Mouse (Mus musculus) heart, embryonic 11.5 days (tissue): Measurements from ENCODE around the gene Gm20481. TPM values are rescaled to one million over a fixed set of nuclear protein-coding genes. Genes with fewer than 3 reads are reported as not detected.
"Not testable (repeated sequence)": the region's sequence is repeated elsewhere in the genome, so short reads cannot be mapped to it uniquely, and the experiment has no call there.

Experiments used
- ATAC-seq: fragments of 200-750 bp; cut with Nextera tagmentation; replicated peaks from 2 replicates; pipeline ENCODE4 v1.8.0; 2017; ENCODE audit warnings: moderate library complexity; ENCODE audit not compliant: insufficient number of reproducible peaks, low FRiP score, low TSS enrichment
- H3K27ac ChIP-seq: fragments of 300-500 bp; sonication (generic); 2 replicates; pipeline ENCODE4 v1.5.1; 2014; ENCODE audit warnings: mild to moderate bottlenecking, low read depth, low read length
- H3K27me3 ChIP-seq: fragments of 300-500 bp; sonication (generic); 2 replicates; pipeline ENCODE4 v1.6.1; 2014; ENCODE audit warnings: mild to moderate bottlenecking, low read length, mixed read lengths; ENCODE audit not compliant: control insufficient read depth, insufficient read depth
- H3K36me3 ChIP-seq: fragments of 300-500 bp; sonication (generic); 2 replicates; pipeline ENCODE4 v1.6.1; 2014; ENCODE audit warnings: mild to moderate bottlenecking, low read length, moderate library complexity, mixed read lengths; ENCODE audit not compliant: control insufficient read depth, insufficient read depth
- H3K4me1 ChIP-seq: fragments of 300-500 bp; sonication (generic); 2 replicates; pipeline ENCODE4 v1.6.1; 2014; ENCODE audit warnings: low read length; ENCODE audit not compliant: control insufficient read depth, insufficient read depth
- H3K4me2 ChIP-seq: fragments of 300-500 bp; sonication (generic); 2 replicates; pipeline ENCODE4 v1.6.1; 2014; ENCODE audit warnings: mild to moderate bottlenecking, moderate library complexity
- H3K4me3 ChIP-seq: fragments of 300-500 bp; sonication (generic); 2 replicates; pipeline ENCODE4 v1.5.1; 2014; ENCODE audit warnings: low read depth, low read length
- H3K9ac ChIP-seq: fragments of 300-500 bp; sonication (generic); 2 replicates; pipeline ENCODE4 v1.6.1; 2014; ENCODE audit warnings: mild to moderate bottlenecking, low read depth, low read length, moderate library complexity
- H3K9me3 ChIP-seq: fragments of 300-500 bp; sonication (generic); replicated peaks from 2 replicates; pipeline ENCODE4 v1.6.1; 2016; ENCODE audit warnings: low read length; ENCODE audit not compliant: control insufficient read depth
- WGBS: fragments of 180-500 bp; shearing (Covaris S2); extraction: QIAGEN DNeasy Blood & Tissue Kit; methylation state at CpG from one replicate; pipeline ENCODE4 v1.1.7; 2014; ENCODE audit not compliant: insufficient replicate concordance; 5-methylcytosine and 5-hydroxymethylcytosine counted together
- polyA plus RNA-seq: library from polyadenylated mRNA; unstranded; fragments of >200 nt; fragmentation: Nextera tagmentation; extraction: Ambion mirVana; gene quantifications from 2 replicates; pipeline ENCODE4 v1.2.1, GENCODE M21; 2014

Gene Gm20481
- polyA plus RNA-seq, 1 experiment from 2014 or later: not detected

DNA sequence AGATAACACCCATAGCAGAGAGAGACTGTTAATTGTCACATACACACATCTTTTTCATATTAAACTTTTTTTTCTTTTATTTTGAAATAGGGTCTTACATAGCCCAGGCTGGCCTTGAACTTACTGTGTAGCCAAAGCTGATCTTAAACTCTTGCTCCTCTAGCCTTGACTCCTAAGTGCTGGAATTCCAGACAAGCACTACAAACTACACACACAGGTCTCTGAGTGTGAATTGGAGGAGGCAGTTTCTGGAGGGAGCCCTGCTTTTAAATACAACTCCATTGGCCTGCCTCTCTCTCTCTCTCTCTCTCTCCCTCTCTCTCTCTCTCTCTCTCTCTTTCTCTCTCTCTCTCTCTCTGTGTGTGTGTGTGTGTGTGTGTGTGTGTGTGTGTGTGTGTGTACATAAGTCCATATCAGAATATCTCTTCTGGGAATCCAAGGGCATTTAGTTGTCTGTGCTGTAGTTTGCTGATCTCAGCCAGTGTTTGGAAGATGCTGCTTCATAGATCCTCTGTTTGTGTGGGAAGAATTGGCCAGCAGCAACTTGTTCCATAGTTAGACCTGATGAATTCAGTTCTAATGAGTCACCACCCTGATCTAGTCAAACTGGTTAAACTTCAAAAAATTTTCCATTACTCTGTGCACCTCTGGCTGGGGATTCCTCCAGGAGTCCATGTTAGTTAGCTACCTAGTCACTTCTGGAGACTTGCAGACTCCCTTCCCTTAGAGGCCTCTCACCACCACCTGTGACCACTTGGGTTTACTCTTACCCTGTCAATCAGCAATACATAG is 8.8 kb upstream of the Gm20481 start:
- Histone ChIP-seq H3K4me3 (no peak overlapping the region), H3K27me3 (peaks cover 3% of the 10 kb centered on the region; the same call in 1 of the 2 replicates), H3K9me3 (no peaks in the 10 kb centered on the region), H3K9ac (no peak overlapping the region), H3K4me2 (no peak overlapping the region), H3K27ac (no peak overlapping the region), H3K36me3 (no peaks in the 10 kb centered on the region), H3K4me1 (peaks cover 7% of the 10 kb centered on the region; the same call in 1 of the 2 replicates)
- ATAC-seq: no peak

DNA sequence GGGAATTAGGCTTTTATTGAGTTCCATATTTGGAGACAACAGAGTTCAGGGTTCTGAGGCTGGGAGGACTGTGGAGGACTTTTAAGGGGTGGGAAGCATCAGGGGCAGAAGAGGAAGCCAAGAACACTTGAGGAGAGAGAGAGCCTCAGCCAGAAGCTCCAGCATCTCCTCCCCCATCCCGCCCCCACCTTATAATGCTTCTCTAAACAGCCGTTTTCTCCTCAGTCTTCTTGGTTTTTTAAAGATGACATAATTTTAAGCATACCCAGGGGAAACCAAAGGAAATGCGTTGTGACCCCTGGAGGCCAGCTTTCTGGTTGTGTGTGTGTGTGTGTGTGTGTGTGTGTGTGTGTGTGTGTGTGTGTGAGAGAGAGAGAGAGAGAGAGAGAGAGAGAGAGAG is 7.6 kb upstream of the Gm20481 start:
- no peaks in the 10 kb centered on the region for H3K36me3 ChIP-seq
- H3K27me3 ChIP-seq: no peaks in the 10 kb centered on the region
- peaks cover 7% of the 10 kb centered on the region; the same call in 1 of the 2 replicates for H3K4me1 ChIP-seq
- ATAC-seq: no peak
- 0 out of 2 replicates have a peak overlapping the region, but pooled peaks have one; percentile 22 for H3K9ac ChIP-seq
- H3K9me3 ChIP-seq: no peaks in the 10 kb centered on the region
- H3K4me2 ChIP-seq: no peak overlapping the region
- WGBS: 39% methylated on average over 3 of the region's 3 CpGs
- no peak overlapping the region for H3K4me3 ChIP-seq
- H3K27ac ChIP-seq: no peak overlapping the region

- ATAC-seq: no peak
- no peaks in the 10 kb centered on the region for H3K36me3 ChIP-seq
- H3K9me3 ChIP-seq: no peaks in the 10 kb centered on the region
- H3K27ac ChIP-seq: no peak overlapping the region
- no peak overlapping the region for H3K9ac ChIP-seq
- peaks cover 7% of the 10 kb centered on the region; the same call in 1 of the 2 replicates for H3K4me1 ChIP-seq
- no peak overlapping the region for H3K4me3 ChIP-seq
- H3K4me2 ChIP-seq: no peak overlapping the region
- WGBS: 64% methylated on average over 1 of the region's 1 CpGs
- peaks cover 4% of the 10 kb centered on the region; the same call in 1 of the 2 replicates for H3K27me3 ChIP-seq
These were observed 6.9 kb upstream of the Gm20481 start for GRCm38 (mm10) chr17:34962841-34963240.

- peaks cover 21% of the 10 kb centered on the region for H3K27me3 ChIP-seq
- H3K36me3 ChIP-seq: no peaks in the 10 kb centered on the region
- H3K27ac ChIP-seq: no peak overlapping the region
- no peak overlapping the region for H3K4me2 ChIP-seq
- no peak overlapping the region for H3K4me3 ChIP-seq
- WGBS: 14% methylated on average over 1 of the region's 1 CpGs
- H3K9ac ChIP-seq: no peak overlapping the region
- H3K4me1 ChIP-seq: peaks cover 7% of the 10 kb centered on the region; the same call in 1 of the 2 replicates
- no peak for ATAC-seq
- no peaks in the 10 kb centered on the region for H3K9me3 ChIP-seq
These were observed 5.1 kb upstream of the Gm20481 start for GRCm38 (mm10) chr17:34964640-34965049.

GRCm38 (mm10) chr17:34965627-34966026 is 4.1 kb upstream of the Gm20481 start:
- WGBS: 61% methylated on average over 5 of the region's 5 CpGs
- ATAC-seq: no peak
- H3K4me2 ChIP-seq: no peak overlapping the region
- H3K4me1 ChIP-seq: no peaks in the 10 kb centered on the region
- H3K9me3 ChIP-seq: no peaks in the 10 kb centered on the region
- H3K4me3 ChIP-seq: no peak overlapping the region
- H3K9ac ChIP-seq: no peak overlapping the region
- H3K36me3 ChIP-seq: no peaks in the 10 kb centered on the region
- H3K27ac ChIP-seq: no peak overlapping the region
- peaks cover 24% of the 10 kb centered on the region for H3K27me3 ChIP-seq

DNA sequence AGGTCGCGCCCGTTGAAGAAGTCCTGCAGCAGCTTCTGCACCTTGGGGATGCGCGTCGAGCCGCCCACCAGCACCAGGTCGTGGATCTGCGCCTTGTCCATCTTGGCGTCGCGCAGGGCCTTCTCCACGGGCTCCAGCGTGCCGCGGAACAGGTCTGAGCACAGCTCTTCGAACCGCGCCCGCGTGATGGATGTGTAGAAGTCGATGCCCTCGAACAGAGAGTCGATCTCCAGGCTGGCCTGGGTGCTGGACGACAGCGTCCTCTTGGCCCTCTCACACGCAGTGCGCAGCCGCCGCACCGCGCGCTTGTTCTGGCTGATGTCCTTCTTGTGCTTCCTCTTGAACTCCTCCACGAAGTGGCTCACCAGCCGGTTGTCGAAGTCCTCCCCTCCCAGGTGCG is 1.1 kb downstream of the Gm20481 start:
- not testable (repeated sequence) for H3K4me3 ChIP-seq, H3K9ac ChIP-seq, H3K4me1 ChIP-seq, ATAC-seq, H3K27ac ChIP-seq, H3K36me3 ChIP-seq, H3K9me3 ChIP-seq, H3K4me2 ChIP-seq
- WGBS: 34% methylated on average over 19 of the region's 37 CpGs
- H3K27me3 ChIP-seq: peaks cover 24% of the 10 kb centered on the region

DNA sequence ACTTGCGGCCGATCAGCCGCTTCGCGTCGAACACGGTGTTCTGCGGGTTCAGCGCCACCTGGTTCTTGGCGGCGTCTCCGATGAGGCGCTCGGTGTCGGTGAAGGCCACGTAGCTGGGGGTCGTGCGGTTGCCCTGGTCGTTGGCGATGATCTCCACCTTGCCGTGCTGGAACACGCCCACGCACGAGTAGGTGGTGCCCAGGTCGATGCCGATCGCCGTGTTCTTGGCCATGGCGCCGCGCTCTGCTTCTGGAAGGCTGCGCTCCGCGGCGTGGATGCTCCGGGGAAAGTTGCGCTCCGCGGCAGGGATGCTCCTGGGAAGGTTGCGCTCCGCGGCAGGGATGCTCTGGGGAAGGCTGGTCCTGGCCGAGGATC is 2.0 kb downstream of the Gm20481 start:
- not testable (repeated sequence) for H3K9me3 ChIP-seq, H3K4me1 ChIP-seq, H3K27ac ChIP-seq, H3K36me3 ChIP-seq, ATAC-seq, H3K9ac ChIP-seq
- H3K27me3 ChIP-seq: peaks cover 24% of the 10 kb centered on the region
- H3K4me2 ChIP-seq: peak overlapping the region; percentile 86
- peak overlapping the region; percentile 45 for H3K4me3 ChIP-seq
- WGBS: under 1% methylated on average over 17 of the region's 43 CpGs

DNA sequence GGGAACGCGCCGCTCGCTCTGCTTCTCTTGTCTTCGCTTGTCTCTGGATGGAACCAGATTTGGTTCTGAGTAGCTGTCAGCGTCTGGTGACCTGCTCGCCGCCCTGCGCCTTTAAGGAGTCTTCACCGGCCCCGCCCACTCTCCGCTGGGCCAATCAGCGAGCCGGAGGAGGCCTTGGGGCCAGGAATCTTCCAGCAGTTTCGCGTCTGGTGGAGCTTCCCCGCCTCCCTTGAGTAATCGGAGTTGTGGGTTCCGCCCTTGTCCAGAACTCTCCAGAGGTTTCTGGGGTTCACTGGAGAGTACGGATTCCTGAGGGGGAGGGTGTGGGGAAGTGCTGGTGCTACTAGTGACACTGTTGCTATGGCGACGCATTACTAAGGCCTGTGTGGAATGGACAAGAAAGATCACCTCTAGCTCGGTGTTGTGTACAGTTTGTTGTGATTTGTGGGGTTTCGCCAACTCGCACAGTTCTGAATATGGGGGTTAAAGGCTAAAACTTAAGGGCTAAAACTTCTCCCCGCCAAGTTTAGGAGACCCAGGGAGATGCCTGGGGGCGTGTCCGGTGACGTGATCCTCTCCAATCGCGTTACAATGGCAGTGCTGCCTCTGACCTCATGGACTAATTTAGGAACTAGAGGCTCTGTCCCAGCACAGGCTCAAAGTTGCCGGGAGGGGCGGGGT is 2.5 kb downstream of the Gm20481 start, which contains the start of the genes Hspa1a and Hspa1l:
Gene Hspa1a, minus strand, starts transcription at position 88 of the 681 bp plus-strand sequence.
Gene Hspa1l, plus strand, starts transcription at position 635 of the 681 bp plus-strand sequence.
- under 1% methylated on average over 25 of the region's 33 CpGs for WGBS
- Histone ChIP-seq H3K27ac (peak within 1 kb of the TSS; percentile 81), H3K27me3 (peaks cover 24% of the 10 kb centered on the region), H3K4me3 (peak within 1 kb of the TSS; percentile 45), H3K9ac (peak within 1 kb of the TSS; percentile 18), H3K4me2 (peak within 1 kb of the TSS; percentile 86)
- not testable (repeated sequence) for H3K9me3 ChIP-seq, H3K36me3 ChIP-seq, H3K4me1 ChIP-seq
- ATAC-seq: peak; percentile 84
